Mouse (Mus musculus): ENCODE results near the gene Taf15.
A peak's percentile ranks its signal among the peaks of the same experiment; 100 is the strongest.

The Taf15 gene

GRCm38 (mm10) chr11:83472324-83473234 is at the start of gene Taf15:
Gene Taf15 (plus strand): TSS chr11:83473086.
- DNase-seq: peak; percentile 99

DNA sequence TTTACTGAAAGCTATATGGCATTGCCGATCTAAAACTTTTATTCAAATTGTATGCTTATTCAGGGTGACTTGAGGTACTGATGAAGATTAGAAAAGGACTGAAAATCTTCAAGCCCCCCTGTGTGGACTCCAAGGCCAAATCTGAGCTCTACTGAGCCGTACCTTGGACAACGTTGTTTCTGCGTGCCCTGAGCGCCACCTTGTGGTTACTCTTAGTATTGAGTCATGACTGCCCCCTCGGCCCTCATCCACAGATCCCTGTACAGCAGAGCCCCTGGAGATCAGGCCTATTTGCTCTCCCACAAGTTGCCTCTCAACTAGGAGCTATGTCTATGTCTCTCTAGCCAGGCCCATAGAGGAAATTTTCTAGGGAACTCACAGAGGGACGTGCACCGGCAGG is 48.2 kb upstream of the Taf15 start:
- DNase-seq: peak; percentile 80 to 87

- no peak for DNase-seq
Measured at GRCm38 (mm10) chr11:83426964-83427363, 45.9 kb upstream of the Taf15 start.

- no peak for DNase-seq
Measured at GRCm38 (mm10) chr11:83429355-83429754, 43.5 kb upstream of the Taf15 start, which contains the start of gene Gas2l2. Gene Gas2l2 (minus strand): TSS chr11:83429455.

DNA sequence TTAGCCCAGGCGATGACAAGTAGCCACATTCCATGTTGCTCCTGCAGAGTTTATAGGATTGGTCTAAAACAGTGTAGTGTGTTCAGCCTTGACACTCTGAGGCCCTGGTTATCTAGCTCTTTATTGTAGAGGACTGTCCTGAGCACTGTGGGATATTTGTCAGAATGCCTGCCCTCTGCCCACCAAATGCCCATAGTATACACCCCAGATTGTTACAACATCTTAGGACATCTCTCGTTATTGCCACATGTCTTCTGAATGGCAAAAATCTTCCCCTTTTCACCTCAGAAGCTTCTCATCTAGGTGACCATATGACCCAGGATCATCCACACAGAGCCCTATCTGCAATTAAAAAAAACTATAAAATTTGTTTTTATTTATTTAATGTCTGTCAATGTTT is 40.4 kb upstream of the Taf15 start:
- DNase-seq: no peak

- no peak for DNase-seq
Measured at GRCm38 (mm10) chr11:83437377-83437776, 35.5 kb upstream of the Taf15 start, which contains the start of gene 1700020L24Rik. Gene 1700020L24Rik (plus strand): TSS chr11:83437677.

DNA sequence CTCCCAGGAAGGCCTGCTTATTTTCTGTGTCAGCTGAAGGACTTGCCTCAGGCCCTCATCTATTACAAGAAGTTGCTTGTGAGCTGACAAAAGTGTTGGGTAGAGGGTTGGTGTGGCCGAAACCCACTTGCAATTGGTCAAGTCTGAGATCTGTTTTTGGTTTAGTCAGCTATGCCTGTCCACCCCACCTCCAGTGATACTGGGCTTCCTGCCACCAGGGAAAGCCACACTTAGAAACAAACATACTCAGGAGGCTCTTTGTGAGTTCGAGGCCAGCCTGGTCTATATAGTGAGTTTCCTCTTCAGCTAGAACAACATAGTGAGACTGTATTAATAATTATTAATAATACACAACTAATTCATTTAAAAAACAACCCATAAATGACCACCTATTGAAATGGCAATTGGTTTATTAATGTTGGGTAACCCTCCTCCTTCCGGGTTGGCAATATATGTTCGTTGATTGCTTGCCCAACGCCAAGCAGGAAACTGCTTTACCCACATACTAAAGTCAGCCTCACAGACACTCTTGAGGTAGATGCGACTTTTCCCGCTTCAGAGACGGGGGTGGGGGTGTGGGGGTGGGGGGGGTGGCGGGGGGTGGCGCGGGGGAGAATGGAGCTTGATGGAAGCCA is 33.3 kb upstream of the Taf15 start:
- no peak for DNase-seq

DNA sequence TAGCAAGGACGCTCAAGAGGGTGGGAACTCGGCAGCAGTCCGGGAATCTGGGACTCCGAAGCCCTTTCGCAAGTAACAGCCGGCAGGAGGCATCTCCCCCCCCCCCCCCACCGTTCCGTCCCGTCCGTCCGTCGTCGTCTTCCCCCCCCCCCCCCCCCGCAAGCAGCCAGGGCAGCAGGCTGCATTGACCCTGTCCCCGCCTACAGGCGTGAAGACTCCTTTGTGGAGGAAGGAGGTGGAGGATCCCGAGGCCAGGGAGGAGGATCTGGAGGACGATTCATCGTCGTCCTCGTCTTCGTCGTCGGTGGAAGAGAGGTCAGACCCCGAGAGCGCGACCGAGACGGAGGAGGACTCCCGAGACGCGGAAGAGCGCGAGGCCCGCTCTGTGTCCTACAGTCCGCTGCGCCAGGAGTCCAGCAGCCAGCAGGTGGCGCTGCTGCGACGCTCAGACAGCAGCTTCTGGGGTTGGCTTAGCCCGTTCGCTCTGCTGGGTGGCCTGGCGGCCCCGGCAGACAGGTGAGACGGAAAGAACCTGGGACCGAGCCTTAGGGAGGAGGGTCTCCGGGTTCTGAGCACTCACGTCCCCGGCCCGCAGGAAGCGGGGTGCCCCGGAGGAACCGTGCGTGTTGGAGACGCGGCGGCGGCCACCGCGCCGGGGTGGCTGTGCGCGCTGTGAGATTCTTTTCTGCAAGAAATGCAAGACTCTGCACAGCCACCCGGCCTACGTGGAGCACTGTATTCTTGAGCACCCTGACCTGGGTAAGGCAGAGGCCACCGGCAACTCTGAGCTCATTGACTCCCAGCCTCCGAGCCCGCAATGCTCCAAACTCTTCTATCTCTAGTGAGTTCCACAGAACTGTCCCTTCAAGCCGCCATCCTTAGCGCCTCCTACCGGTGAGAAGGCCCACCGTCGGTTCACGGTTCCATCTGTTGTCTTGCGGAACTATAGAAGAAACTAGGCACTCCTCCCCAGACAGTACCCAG is 32.5 kb upstream of the Taf15 start:
- DNase-seq: peak; percentile 88 to 94

- DNase-seq: no peak
Measured at GRCm38 (mm10) chr11:83441235-83441634, 31.7 kb upstream of the Taf15 start.

GRCm38 (mm10) chr11:83442596-83443267 is 30.2 kb upstream of the Taf15 start:
- peak; percentile 88 for DNase-seq

GRCm38 (mm10) chr11:83443824-83444223 is 29.1 kb upstream of the Taf15 start:
- DNase-seq: no peak

DNA sequence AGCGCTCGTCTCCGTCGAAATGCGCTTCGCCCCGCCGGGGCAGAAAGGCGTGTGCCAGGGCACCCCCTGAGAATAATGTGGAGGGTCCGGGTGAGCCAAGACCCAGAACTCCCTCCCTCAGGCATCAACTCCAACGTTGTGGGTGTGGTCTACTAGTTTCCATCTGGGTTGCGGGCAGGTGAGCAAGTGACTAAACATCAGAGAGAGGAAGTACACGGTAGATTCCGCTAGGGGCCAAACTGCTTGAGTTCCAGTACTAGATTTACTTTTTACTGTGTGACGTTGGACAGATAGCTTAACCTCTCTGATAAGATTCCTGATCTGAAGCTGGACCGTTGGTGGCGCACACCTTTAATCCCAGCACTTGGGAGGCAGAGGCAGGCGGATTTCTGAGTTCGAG is 27.9 kb upstream of the Taf15 start:
- no peak for DNase-seq

GRCm38 (mm10) chr11:83447612-83448011 is 25.3 kb upstream of the Taf15 start:
- DNase-seq: no peak

DNA sequence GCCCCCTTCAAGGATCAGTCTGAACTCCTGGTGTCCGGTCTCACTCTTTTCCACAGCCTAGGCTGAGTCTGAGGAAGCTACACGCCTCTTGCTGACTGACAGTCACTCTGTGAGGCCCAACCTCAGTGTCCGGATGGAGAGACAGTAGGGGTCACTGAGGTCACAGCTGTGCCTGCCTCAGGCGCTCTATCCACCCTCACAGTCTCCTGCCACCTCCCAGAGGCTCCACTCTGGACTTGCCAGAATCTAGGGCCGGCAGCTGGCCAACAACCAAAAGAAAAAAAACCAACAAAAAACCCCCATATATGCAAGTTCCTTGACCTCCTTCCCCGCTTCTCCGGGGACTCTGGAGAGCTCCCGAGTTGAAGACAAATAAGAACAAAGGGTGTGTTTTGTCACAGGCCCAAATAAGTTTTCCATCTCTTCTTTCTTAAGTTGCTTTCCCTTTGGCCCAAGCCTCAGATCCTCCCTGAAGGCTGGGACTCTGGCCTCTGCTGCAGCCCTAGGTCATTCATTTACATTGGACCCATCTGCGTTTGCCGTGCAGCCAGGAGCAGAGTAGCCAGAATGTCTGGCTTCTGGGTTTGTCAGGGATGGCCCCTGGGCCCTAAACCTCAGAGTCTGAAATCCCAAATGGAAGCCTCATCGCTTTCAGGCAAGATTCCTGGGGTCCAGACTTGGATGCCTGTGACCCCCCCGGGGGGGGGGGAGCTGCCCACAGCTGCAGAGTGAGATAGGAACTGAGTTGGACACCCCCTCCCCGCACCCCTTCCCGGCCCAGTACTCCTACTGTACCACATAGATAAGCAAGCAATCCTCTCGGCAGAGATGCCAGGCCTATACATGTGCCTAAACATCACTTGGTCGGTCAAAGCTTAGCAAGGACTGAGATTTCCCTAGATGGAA is 24.6 kb upstream of the Taf15 start:
- no peak for DNase-seq

- DNase-seq: no peak
Measured at GRCm38 (mm10) chr11:83448927-83449236, 24.0 kb upstream of the Taf15 start.

DNA sequence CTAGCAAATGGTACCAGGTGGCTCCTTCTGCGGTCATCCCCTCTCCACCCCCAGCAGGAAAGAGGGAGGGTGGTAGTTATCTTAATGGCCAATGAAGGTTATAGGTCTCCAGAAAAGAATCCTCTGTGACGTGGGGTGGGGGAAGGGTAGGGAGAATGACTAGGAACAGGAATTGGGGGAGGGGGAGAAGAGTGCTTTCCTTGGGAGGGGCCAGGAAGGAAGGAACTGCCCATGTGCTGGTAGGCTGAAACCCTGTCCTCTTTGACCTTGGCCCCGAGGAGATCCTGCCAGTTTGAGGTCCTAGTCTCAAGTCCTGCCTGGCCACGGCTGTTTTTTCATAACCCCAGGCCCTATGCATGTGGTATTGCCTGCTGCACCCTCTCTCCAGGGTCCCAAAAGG is 23.6 kb upstream of the Taf15 start:
- no peak for DNase-seq

- no peak for DNase-seq
Measured at GRCm38 (mm10) chr11:83450550-83450949, 22.3 kb upstream of the Taf15 start.

DNA sequence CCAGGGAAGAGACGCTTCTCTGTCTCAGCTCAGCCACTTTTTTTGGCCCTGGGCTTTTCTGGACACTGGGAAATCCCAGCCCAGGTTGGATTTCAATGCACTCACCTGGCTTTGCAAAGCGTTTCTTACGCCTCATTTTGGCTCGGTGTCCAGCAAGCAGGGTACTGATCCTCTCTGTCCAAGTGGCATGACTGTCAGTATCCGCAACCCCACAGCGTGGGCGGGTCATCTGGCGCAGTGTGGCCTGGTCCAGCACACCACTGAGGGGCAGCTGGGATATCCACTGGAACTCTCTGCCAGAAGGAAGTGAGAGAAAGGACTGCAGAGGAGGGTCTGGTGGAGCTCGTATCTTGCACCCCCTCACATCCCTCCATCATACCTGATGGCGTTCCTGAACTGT is 21.6 kb upstream of the Taf15 start:
- no peak for DNase-seq

DNA sequence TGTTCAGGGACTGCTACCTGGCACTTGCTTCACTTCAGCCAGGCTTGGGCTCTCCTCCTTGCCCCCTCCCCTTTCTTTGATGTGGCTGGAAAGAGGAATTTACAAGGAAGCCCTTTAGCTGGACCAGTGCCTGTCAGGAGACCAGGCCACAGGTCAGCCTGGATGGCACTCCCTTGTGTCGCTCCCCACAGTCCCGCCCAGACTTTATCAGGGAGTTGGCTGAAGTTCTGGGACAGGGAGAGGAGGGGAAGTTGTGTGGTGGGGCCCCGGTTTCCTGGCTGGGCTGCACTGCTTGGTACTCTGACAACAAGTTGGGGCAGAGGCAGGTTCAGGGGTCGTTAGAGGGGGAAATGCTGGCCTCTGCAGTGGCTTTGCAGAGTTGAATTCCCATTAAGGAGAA is 18.3 kb upstream of the Taf15 start:
- DNase-seq: no peak

- no peak for DNase-seq
Measured at GRCm38 (mm10) chr11:83455608-83456007, 17.3 kb upstream of the Taf15 start.

DNA sequence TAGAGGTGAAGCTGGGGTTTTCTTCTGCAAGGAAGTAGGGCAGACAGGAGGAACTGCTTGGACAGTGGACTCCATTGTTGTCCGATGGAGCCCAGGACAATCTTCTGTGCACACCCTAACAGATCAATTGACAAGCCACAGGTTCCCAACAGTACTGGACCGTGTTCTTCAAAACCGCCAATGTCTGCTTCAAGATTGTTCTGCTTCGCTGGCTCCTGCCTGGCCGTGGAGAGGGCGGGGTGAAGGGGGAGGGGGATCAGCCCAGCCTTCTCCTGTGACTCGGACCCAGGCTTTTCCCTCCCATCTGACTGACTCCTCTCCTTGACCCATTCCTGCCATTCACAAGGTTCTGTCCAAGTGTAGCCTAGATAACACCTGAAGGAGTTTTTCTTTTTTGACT is 15.6 kb upstream of the Taf15 start:
- DNase-seq: no peak

All from cerebellum, adult 18-20 months (tissue).